12 mouse cellular contexts compared by ENCODE assay signal in the genomic region with DNA sequence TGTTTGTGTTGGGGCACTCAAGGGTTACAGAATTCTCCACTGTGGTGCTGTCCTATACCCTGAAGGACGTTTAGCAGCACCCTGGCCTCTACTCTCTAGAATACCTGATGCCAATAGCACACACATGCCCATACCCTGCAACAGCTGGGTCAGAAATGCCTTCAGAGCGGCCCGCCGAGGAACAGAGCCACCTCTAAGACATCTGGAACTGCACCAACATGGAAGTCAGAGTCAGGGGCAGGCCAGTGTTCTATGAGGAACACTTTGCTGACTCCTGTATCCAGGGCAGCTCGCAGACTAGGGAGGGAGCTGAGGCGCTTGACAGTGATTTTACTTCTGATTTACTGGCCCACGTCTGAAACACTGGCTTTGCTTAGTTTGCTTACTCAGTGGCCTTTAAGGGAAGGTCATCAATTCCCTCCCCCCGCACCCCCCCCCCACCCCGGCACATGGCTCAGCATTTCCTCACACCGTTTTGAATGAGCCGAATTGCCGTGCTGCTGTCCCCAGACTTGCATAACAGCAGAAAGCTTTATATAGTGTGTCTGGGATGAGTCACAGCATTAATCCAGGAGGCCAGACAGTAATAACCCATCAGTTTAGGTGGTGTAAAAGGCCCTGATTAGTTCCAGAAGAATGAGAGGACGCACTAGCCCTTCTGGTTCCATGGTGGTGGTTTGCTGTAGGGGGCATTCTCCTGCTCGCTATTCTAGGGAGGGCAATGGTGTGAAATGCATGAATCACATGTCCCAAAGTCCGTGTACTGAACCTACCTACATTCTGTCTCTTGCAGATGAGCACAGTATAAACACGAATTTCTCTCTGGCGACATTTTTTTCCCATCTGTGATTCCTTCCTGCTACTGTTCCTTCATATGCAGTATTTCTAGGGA. TPM values are rescaled to one million over a fixed set of nuclear protein-coding genes. Genes with fewer than 3 reads are reported as not detected.
DNase-seq lines count a peak whose midpoint lies in the region; ATAC-seq lines count a peak whose summit lies in the region.
"Had no signal": no experiment of that assay in that cellular context is flagged by ENCODE, and none has a peak within 500 bp of the region (broad histone marks: within the 10 kb centered on the region; RNA-seq: fewer than 3 reads in every experiment).

No protein-coding gene starts in this region.

- peak; percentile 60 for ATAC-seq in intestine, embryonic 16.5 days
- no peak for ATAC-seq in midbrain, embryonic 15.5 days (replicated peaks)
- ATAC-seq: inflammation-experienced regulatory T-cells, adult 6 months had no signal

- 0 out of 2 replicates have a peak, but pooled peaks cover 5% of the 10 kb centered on the region for H3K4me1 ChIP-seq in intestine, embryonic 16.5 days (ENCODE audit: control insufficient read depth, insufficient read depth, low read length)
- no peaks in the 10 kb centered on the region for H3K4me1 ChIP-seq in midbrain, embryonic 15.5 days
- H3K4me1 ChIP-seq: lung, embryonic 15.5 days; neural tube, embryonic 12.5 days had no signal

- 57% methylated on average over 17 of the region's 17 CpGs for WGBS in intestine, embryonic 16.5 days
- WGBS in midbrain, embryonic 15.5 days: 86% methylated on average over 17 of the region's 17 CpGs

- no peak overlapping the region for H3K27ac ChIP-seq in intestine, embryonic 16.5 days (ENCODE audit: low read length)
- no peak overlapping the region for H3K27ac ChIP-seq in midbrain, embryonic 15.5 days
- H3K27ac ChIP-seq: lung, embryonic 15.5 days; neural tube, embryonic 12.5 days had no signal

- no peaks in the 10 kb centered on the region for H3K36me3 ChIP-seq in intestine, embryonic 16.5 days (ENCODE audit: control insufficient read depth, insufficient read depth, low read length)
- no peaks in the 10 kb centered on the region for H3K36me3 ChIP-seq in midbrain, embryonic 15.5 days (replicated peaks)

- peak; percentile 78 for DNase-seq in heart, adult 11 months
- DNase-seq in heart, adult 18-20 months: no peak
- peak; percentile 46 to 62 for DNase-seq in right cerebral cortex, adult 2 months (ENCODE audit: low spot score in 2 of 2)
- no peak for DNase-seq in right cerebral cortex, postnatal 14 days
- no peak for DNase-seq in spleen, postnatal 36 days (ENCODE audit: low spot score in 2 of 2)
- DNase-seq in urinary bladder, postnatal 36 days (ENCODE audit: low spot score in 2 of 2): no peak

- H3K9me3 ChIP-seq in intestine, embryonic 16.5 days (ENCODE audit: control insufficient read depth, low read length): no peaks in the 10 kb centered on the region
- H3K9me3 ChIP-seq in midbrain, embryonic 15.5 days: no peaks in the 10 kb centered on the region
- H3K9me3 ChIP-seq: lung, embryonic 15.5 days; neural tube, embryonic 12.5 days had no signal

- H3K4me3 ChIP-seq in intestine, embryonic 16.5 days (ENCODE audit: low read length): no peak overlapping the region
- no peak overlapping the region for H3K4me3 ChIP-seq in midbrain, embryonic 15.5 days
- H3K4me3 ChIP-seq: lung, embryonic 15.5 days; neural tube, embryonic 12.5 days had no signal

- H3K4me2 ChIP-seq in intestine, embryonic 16.5 days (ENCODE audit: low read depth, low read length): no peak overlapping the region
- H3K4me2 ChIP-seq in midbrain, embryonic 15.5 days: no peak overlapping the region
- H3K4me2 ChIP-seq: heart, embryonic 11.5 days; lung, embryonic 15.5 days; neural tube, embryonic 12.5 days had no signal

- H3K27me3 ChIP-seq in intestine, embryonic 16.5 days (replicated peaks; ENCODE audit: control insufficient read depth, insufficient read depth, low read length): no peaks in the 10 kb centered on the region
- no peaks in the 10 kb centered on the region for H3K27me3 ChIP-seq in midbrain, embryonic 15.5 days (replicated peaks)
- H3K27me3 ChIP-seq: lung, embryonic 15.5 days; neural tube, embryonic 12.5 days had no signal

- H3K9ac ChIP-seq in intestine, embryonic 16.5 days (ENCODE audit: low read depth, low read length): no peak overlapping the region
- H3K9ac ChIP-seq in midbrain, embryonic 15.5 days: no peak overlapping the region
- H3K9ac ChIP-seq: lung, embryonic 15.5 days; neural tube, embryonic 12.5 days had no signal

RNA-seq across cellular contexts. Expression of gene Stat1, which starts 39.5 kb away (rescaled TPM):
- total RNA-seq in heart, adult 18-20 months (2021): 10 to 100 TPM; 31.9 to 39.9 TPM
- polyA plus RNA-seq in intestine, embryonic 16.5 days (2015; fragmentation: Nextera tagmentation; extraction: Ambion mirVana): 30.3 and 33.4 TPM in 2 replicates
- polyA plus RNA-seq in midbrain, embryonic 15.5 days (2015; fragmentation: Nextera tagmentation; extraction: Ambion mirVana): 13.5 and 22.5 TPM in 2 replicates

Comparison
In these comparisons a context has a peak if more than half of its experiments do, and no peak if none do; other contexts are left out.
1. DNase-seq: peak in heart, adult 11 months (single experiment) and right cerebral cortex, adult 2 months (2 of 2); none in heart, adult 18-20 months (0 of 2), right cerebral cortex, postnatal 14 days (single experiment), spleen, postnatal 36 days (0 of 2) and urinary bladder, postnatal 36 days (0 of 2).